Mouse (Mus musculus) thymus, postnatal 14 days (tissue): ENCODE results near the gene Cab39.

Experiments used
- DNase-seq: peaks from one replicate; pipeline ENCODE4 v3.0.0; 2021

The Cab39 gene

GRCm38 (mm10) chr1:85852996-85853689 lies 59.9 kb downstream of the Cab39 start:
- peak; percentile 72 for DNase-seq

GRCm38 (mm10) chr1:85853865-85854264 lies 60.6 kb downstream of the Cab39 start:
- no peak for DNase-seq

GRCm38 (mm10) chr1:85854475-85854874 lies 61.2 kb downstream of the Cab39 start:
- DNase-seq, result no peak

- no peak for DNase-seq
These were observed 63.0 kb downstream of the Cab39 start for GRCm38 (mm10) chr1:85856266-85856665.

GRCm38 (mm10) chr1:85857261-85857754 lies 64.1 kb downstream of the Cab39 start:
- no peak for DNase-seq

- peak; percentile 37 for DNase-seq
These were observed 71.1 kb downstream of the Cab39 start for GRCm38 (mm10) chr1:85864383-85864782.

- DNase-seq, result no peak
These were observed 76.8 kb downstream of the Cab39 start for GRCm38 (mm10) chr1:85870001-85870400.

GRCm38 (mm10) chr1:85870546-85870945 lies 77.3 kb downstream of the Cab39 start:
- no peak for DNase-seq

- DNase-seq, result no peak
These were observed 88.8 kb downstream of the Cab39 start for GRCm38 (mm10) chr1:85882003-85882402.

GRCm38 (mm10) chr1:85887221-85887620 lies 94.0 kb downstream of the Cab39 start:
- DNase-seq, result no peak

GRCm38 (mm10) chr1:85894231-85894747 lies 101.0 kb downstream of the Cab39 start, which contains the start of gene Itm2c:
Itm2c (plus strand) TSS chr1:85894281.
- peak; percentile 91 for DNase-seq

GRCm38 (mm10) chr1:85894748-85895360 lies 101.6 kb downstream of the Cab39 start:
- peak; percentile 67 for DNase-seq

- peak; percentile 62 for DNase-seq
These were observed 102.2 kb downstream of the Cab39 start for GRCm38 (mm10) chr1:85895391-85895837.

GRCm38 (mm10) chr1:85896110-85896509 lies 102.9 kb downstream of the Cab39 start:
- DNase-seq, result no peak

GRCm38 (mm10) chr1:85896781-85897700 lies 103.8 kb downstream of the Cab39 start:
- DNase-seq, result peak; percentile 18

GRCm38 (mm10) chr1:85897901-85898760 lies 104.9 kb downstream of the Cab39 start:
- DNase-seq, result no peak

GRCm38 (mm10) chr1:85898761-85899387 lies 105.6 kb downstream of the Cab39 start:
- no peak for DNase-seq

GRCm38 (mm10) chr1:85899388-85899761 lies 106.1 kb downstream of the Cab39 start:
- DNase-seq, result no peak

GRCm38 (mm10) chr1:85900521-85901333 lies 107.5 kb downstream of the Cab39 start:
- no peak for DNase-seq
